Mouse (Mus musculus) hindbrain, embryonic 15.5 days (tissue): ENCODE measurements around the gene Numbl. TPM values are rescaled to one million over a fixed set of nuclear protein-coding genes. Genes with fewer than 3 reads are reported as not detected.

ENCODE experiments used
- ATAC-seq: fragments of 200-750 bp; cut with Nextera tagmentation; 2 replicates; pipeline ENCODE4 v1.8.0; 2017; ENCODE audit warnings: low read depth, moderate number of reproducible peaks, moderate TSS enrichment; ENCODE audit not compliant: low FRiP score
- H3K27ac ChIP-seq: fragments of 300-500 bp; sonication (generic); replicated peaks from 2 replicates; pipeline ENCODE4 v1.5.1; 2015; ENCODE audit warnings: mild to moderate bottlenecking, inconsistent platforms
- H3K27me3 ChIP-seq: fragments of 300-500 bp; sonication (generic); 2 replicates; pipeline ENCODE4 v1.6.1; 2015; ENCODE audit warnings: control low read depth, inconsistent platforms
- H3K36me3 ChIP-seq: fragments of 300-500 bp; sonication (generic); 2 replicates; pipeline ENCODE4 v1.6.1; 2015; ENCODE audit warnings: control low read depth, inconsistent platforms
- H3K4me1 ChIP-seq: fragments of 300-500 bp; sonication (generic); replicated peaks from 2 replicates; pipeline ENCODE4 v1.6.1; 2015; ENCODE audit warnings: control low read depth, inconsistent platforms
- H3K4me2 ChIP-seq: fragments of 300-500 bp; sonication (generic); 2 replicates; pipeline ENCODE4 v1.6.1; 2015; ENCODE audit warnings: moderate library complexity, mild to moderate bottlenecking, inconsistent platforms
- H3K4me3 ChIP-seq: fragments of 300-500 bp; sonication (generic); 2 replicates; pipeline ENCODE4 v1.5.1; 2015; ENCODE audit warnings: mild to moderate bottlenecking, inconsistent platforms
- H3K9ac ChIP-seq: fragments of 300-500 bp; sonication (generic); 2 replicates; pipeline ENCODE4 v1.6.1; 2015; ENCODE audit warnings: inconsistent platforms
- H3K9me3 ChIP-seq: fragments of 300-500 bp; sonication (generic); 2 replicates; pipeline ENCODE4 v1.6.1; 2016; ENCODE audit warnings: control low read depth, inconsistent platforms
- WGBS: fragments of 180-500 bp; shearing (Covaris S2); methylation state at CpG from one replicate; pipeline ENCODE4 v1.1.7; 2015; 5-methylcytosine and 5-hydroxymethylcytosine counted together
- polyA plus RNA-seq: library from polyadenylated mRNA; unstranded; fragments of >200 nt; fragmentation: Nextera tagmentation; extraction: Ambion mirVana; gene quantifications from 2 replicates; pipeline ENCODE4 v1.2.1, GENCODE M21; 2015

Gene Numbl
- polyA plus RNA-seq, 1 experiment from 2014 or later = 67.5 TPM

DNA sequence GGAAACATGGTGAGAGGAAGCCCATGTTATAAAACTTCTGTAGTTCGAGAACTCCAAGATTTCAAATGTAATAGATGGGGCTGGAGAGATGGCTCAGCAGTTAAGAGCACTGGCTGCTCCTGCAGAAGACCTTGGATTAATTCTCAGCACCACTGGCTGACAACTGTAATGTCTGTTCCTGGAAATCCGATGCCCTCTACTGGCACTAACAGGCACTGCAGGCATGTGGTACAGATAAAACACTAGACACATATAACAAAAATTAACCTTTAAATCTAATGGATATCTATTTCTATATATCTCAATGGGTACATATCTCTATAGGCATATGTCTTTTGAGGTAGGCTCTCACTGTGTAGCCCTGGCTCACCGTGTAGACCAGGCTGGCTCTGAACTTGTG, 56.2 kb downstream of the Numbl start:
- Histone ChIP-seq H3K9me3 (no peaks in the 10 kb centered on the region), H3K27me3 (peaks cover 14% of the 10 kb centered on the region; the same call in 1 of the 2 replicates), H3K4me1 (peaks cover 12% of the 10 kb centered on the region), H3K4me3 (no peak overlapping the region), H3K4me2 (no peak overlapping the region), H3K9ac (no peak overlapping the region), H3K36me3 (peaks cover 14% of the 10 kb centered on the region), H3K27ac (no peak overlapping the region)
- WGBS = 96% methylated on average over 3 of the region's 3 CpGs
- ATAC-seq = no peak

GRCm38 (mm10) chr7:27315958-27316357, 57.7 kb downstream of the Numbl start:
- Histone ChIP-seq H3K27me3 (peaks cover 4% of the 10 kb centered on the region; the same call in 1 of the 2 replicates), H3K36me3 (peaks cover 14% of the 10 kb centered on the region), H3K4me2 (no peak overlapping the region), H3K4me3 (no peak overlapping the region), H3K9ac (no peak overlapping the region), H3K27ac (0 out of 2 replicates have a peak overlapping the region, but pooled peaks have one; percentile 8), H3K4me1 (0 out of 2 replicates have a peak, but pooled peaks cover 4% of the 10 kb centered on the region), H3K9me3 (no peaks in the 10 kb centered on the region)
- 22% methylated on average over 7 of the region's 7 CpGs for WGBS
- peak; percentile 75 for ATAC-seq

DNA sequence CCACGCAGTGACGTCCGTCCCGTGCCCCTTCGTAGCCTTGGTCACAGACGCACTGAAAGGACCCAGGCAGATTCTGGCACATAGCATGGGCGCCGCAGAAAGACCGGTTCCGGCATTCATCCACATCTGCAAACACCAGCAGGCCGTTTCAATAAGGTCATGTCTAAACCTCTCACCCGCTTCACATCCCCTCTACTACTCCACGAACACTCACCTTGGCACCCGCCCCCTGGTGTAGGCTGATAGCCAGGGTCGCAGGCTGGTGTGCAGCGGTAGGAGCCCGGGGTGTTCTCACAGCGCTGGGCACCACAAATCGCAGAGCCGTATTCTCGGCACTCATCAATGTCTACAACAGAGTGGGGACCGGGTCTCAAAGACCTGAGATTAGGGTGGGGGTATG, 61.2 kb downstream of the Numbl start:
- Histone ChIP-seq H3K27ac (no peak overlapping the region), H3K9me3 (no peaks in the 10 kb centered on the region), H3K36me3 (no peaks in the 10 kb centered on the region), H3K4me3 (no peak overlapping the region), H3K9ac (no peak overlapping the region), H3K27me3 (peaks cover 14% of the 10 kb centered on the region), H3K4me2 (no peak overlapping the region), H3K4me1 (0 out of 2 replicates have a peak, but pooled peaks cover 4% of the 10 kb centered on the region)
- WGBS = 92% methylated on average over 22 of the region's 22 CpGs
- no peak for ATAC-seq

- H3K36me3 ChIP-seq = no peaks in the 10 kb centered on the region
- H3K9ac ChIP-seq = no peak overlapping the region
- no peak overlapping the region for H3K27ac ChIP-seq
- no peaks in the 10 kb centered on the region for H3K9me3 ChIP-seq
- H3K27me3 ChIP-seq = peaks cover 38% of the 10 kb centered on the region
- H3K4me2 ChIP-seq = no peak overlapping the region
- WGBS = 14% methylated on average over 12 of the region's 13 CpGs
- H3K4me3 ChIP-seq = no peak overlapping the region
- peaks cover 10% of the 10 kb centered on the region for H3K4me1 ChIP-seq
- ATAC-seq = no peak
Observed at GRCm38 (mm10) chr7:27322291-27322690, 64.1 kb downstream of the Numbl start.

GRCm38 (mm10) chr7:27323001-27323400, 64.8 kb downstream of the Numbl start:
- Histone ChIP-seq H3K4me1 (peaks cover 10% of the 10 kb centered on the region), H3K9ac (no peak overlapping the region), H3K9me3 (no peaks in the 10 kb centered on the region), H3K4me2 (no peak overlapping the region), H3K27ac (no peak overlapping the region), H3K4me3 (no peak overlapping the region), H3K36me3 (no peaks in the 10 kb centered on the region), H3K27me3 (peaks cover 45% of the 10 kb centered on the region)
- no peak for ATAC-seq
- WGBS = 89% methylated on average over 5 of the region's 5 CpGs

GRCm38 (mm10) chr7:27324161-27324560, 65.9 kb downstream of the Numbl start:
- no peak overlapping the region for H3K27ac ChIP-seq

GRCm38 (mm10) chr7:27324928-27325327, 66.7 kb downstream of the Numbl start:
- WGBS = 52% methylated on average over 18 of the region's 20 CpGs
- Histone ChIP-seq H3K27me3 (peaks cover 64% of the 10 kb centered on the region), H3K4me2 (no peak overlapping the region), H3K9ac (no peak overlapping the region), H3K4me3 (no peak overlapping the region), H3K27ac (no peak overlapping the region), H3K36me3 (no peaks in the 10 kb centered on the region), H3K9me3 (no peaks in the 10 kb centered on the region), H3K4me1 (peaks cover 18% of the 10 kb centered on the region)
- ATAC-seq = no peak

More at GRCm38 (mm10) chr7:27324161-27324560, 65.9 kb downstream of the Numbl start:
- Histone ChIP-seq H3K27me3 (peaks cover 57% of the 10 kb centered on the region), H3K9me3 (no peaks in the 10 kb centered on the region), H3K36me3 (no peaks in the 10 kb centered on the region), H3K4me2 (no peak overlapping the region), H3K9ac (no peak overlapping the region), H3K4me3 (no peak overlapping the region), H3K4me1 (peaks cover 11% of the 10 kb centered on the region)
- 94% methylated on average over 11 of the region's 11 CpGs for WGBS
- no peak for ATAC-seq

DNA sequence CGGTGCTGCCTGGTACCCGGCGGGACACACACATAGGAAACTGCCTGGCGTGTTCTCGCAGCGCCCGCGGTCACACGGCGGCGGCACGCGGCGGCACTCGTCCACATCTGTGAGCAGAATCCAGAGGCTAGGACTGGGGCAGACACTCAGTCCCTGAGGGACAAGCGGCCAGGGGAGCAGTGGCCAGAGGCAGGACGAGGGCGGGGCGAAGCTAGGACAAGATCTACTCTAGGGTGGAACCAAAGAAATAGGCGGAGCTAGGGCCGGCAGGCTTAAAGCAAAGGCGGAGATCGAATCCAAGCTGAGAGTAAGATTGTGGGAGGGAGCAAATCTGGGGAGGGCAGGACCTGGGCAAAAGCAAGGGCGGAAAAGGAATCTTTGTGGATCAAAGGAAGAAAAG, 67.5 kb downstream of the Numbl start:
- Histone ChIP-seq H3K4me2 (peak overlapping the region; percentile 46), H3K4me3 (peak overlapping the region; percentile 20), H3K4me1 (peaks cover 25% of the 10 kb centered on the region), H3K9ac (no peak overlapping the region), H3K27ac (no peak overlapping the region), H3K9me3 (no peaks in the 10 kb centered on the region), H3K27me3 (peaks cover 72% of the 10 kb centered on the region), H3K36me3 (no peaks in the 10 kb centered on the region)
- WGBS = 1% methylated on average over 24 of the region's 24 CpGs
- no peak for ATAC-seq

DNA sequence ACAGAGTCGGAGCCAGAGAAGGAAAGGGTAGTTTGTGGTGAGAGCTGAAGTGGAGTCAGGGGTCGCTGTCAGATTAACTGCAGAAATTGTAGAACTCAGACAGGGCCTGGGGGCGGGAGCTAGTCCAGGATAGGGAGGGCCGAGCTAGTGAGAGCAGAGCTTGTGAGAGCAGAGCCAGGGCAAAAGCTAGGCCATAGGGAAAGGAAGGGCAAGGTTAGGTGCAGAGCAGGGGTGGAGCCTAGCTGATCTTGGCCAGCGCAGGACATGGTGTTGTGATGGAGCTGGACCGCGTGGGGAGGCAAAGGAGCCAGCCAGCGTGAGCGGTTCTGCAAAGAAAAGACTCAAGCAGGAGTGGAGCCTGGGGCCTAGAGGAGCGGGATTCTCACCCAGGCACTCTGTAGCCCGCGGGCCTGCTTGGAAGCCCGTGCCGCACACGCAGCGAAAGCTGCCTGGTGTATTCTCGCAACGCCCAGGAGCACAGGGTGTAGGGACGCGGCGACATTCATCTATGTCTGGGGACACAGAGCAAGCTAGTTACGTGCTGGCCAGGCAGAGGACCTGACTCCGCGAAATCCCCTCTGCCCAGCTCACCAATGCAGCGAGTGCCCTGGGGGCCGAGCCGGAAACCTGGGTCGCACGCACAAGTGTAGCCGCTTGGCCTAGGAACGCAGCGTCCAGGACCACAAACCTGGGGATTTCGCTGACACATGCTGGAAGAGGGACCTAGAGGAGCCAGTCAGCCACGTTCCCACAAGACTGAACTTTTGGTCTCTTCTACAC, 68.1 kb downstream of the Numbl start:
- 27% methylated on average over 34 of the region's 34 CpGs for WGBS
- peaks cover 78% of the 10 kb centered on the region for H3K27me3 ChIP-seq
- H3K4me1 ChIP-seq = peaks cover 31% of the 10 kb centered on the region
- no peak overlapping the region for H3K27ac ChIP-seq
- H3K36me3 ChIP-seq = no peaks in the 10 kb centered on the region
- no peaks in the 10 kb centered on the region for H3K9me3 ChIP-seq
- H3K4me2 ChIP-seq = peak overlapping the region; percentile 46
- no peak for ATAC-seq
- no peak overlapping the region for H3K9ac ChIP-seq
- H3K4me3 ChIP-seq = no peak overlapping the region; the same call in 1 of the 2 replicates

DNA sequence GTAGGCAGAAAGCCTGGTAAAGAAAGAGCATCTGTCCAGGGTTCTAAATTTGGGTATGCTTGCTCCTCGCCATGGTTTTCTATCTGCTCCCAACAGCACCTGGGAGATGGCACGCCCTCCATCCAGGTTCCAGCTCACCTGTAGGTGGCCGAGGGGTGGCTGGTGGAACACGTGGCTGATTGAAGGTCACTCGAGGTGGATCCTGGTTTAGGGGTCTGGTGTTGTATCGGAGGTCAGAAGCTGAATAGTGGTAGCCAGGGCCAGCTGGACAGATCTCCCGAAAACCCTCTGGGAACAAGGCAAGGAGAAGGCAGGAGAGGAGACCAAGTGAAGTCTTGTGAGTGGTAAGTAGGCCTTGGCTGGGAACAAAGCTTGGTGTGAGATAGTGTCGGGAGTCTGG, 69.3 kb downstream of the Numbl start:
- peaks cover 44% of the 10 kb centered on the region for H3K4me1 ChIP-seq
- H3K9me3 ChIP-seq = no peaks in the 10 kb centered on the region
- no peak for ATAC-seq
- H3K4me2 ChIP-seq = no peak overlapping the region
- 93% methylated on average over 8 of the region's 8 CpGs for WGBS
- H3K4me3 ChIP-seq = no peak overlapping the region
- H3K36me3 ChIP-seq = no peaks in the 10 kb centered on the region
- no peak overlapping the region for H3K27ac ChIP-seq
- peaks cover 87% of the 10 kb centered on the region for H3K27me3 ChIP-seq
- no peak overlapping the region for H3K9ac ChIP-seq

DNA sequence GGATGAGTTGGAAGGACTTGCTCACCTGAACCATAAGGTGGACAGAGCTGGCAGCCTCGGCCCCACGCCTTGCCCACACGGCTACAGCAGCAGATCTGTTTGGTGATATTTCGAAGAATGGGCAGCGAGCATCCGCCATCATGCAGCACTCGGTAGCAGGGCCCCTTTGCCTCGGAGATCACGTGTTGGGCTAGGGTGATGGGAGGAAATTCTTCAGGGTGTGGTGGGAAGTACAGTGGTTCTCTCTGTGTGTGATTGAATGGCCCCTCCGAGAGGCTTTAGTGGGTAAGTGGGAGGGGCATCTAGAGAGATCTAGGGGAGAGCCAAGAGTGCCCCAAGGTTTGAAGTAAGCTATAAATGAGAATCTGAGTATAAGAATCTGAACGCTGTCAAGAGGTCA, 69.9 kb downstream of the Numbl start:
- H3K4me2 ChIP-seq = no peak overlapping the region
- no peak overlapping the region for H3K9ac ChIP-seq
- no peaks in the 10 kb centered on the region for H3K9me3 ChIP-seq
- peaks cover 94% of the 10 kb centered on the region for H3K27me3 ChIP-seq
- no peaks in the 10 kb centered on the region for H3K36me3 ChIP-seq
- H3K27ac ChIP-seq = no peak overlapping the region
- ATAC-seq = no peak
- no peak overlapping the region for H3K4me3 ChIP-seq
- peaks cover 50% of the 10 kb centered on the region for H3K4me1 ChIP-seq
- WGBS = 88% methylated on average over 11 of the region's 11 CpGs

GRCm38 (mm10) chr7:27328648-27329047, 70.4 kb downstream of the Numbl start:
- WGBS = 36% methylated on average over 16 of the region's 16 CpGs
- peaks cover 94% of the 10 kb centered on the region for H3K27me3 ChIP-seq
- no peak overlapping the region for H3K9ac ChIP-seq
- no peaks in the 10 kb centered on the region for H3K36me3 ChIP-seq
- H3K9me3 ChIP-seq = no peaks in the 10 kb centered on the region
- ATAC-seq = no peak
- H3K4me2 ChIP-seq = no peak overlapping the region
- H3K4me1 ChIP-seq = peaks cover 55% of the 10 kb centered on the region
- no peak overlapping the region for H3K27ac ChIP-seq
- H3K4me3 ChIP-seq = no peak overlapping the region
